Mouse (Mus musculus) midbrain, embryonic 10.5 days (tissue): Measurements from ENCODE around the gene Unk. TPM values are rescaled to one million over a fixed set of nuclear protein-coding genes. Genes with fewer than 3 reads are reported as not detected.

ENCODE experiments used
- DNase-seq: peaks from one replicate; pipeline ENCODE4 v3.0.0-alpha.2; 2017; ENCODE audit warnings: low spot score
- H3K27ac ChIP-seq: fragments of 300-500 bp; sonication (generic); replicated peaks from 2 replicates; pipeline ENCODE4 v1.5.1; 2016; ENCODE audit warnings: mild to moderate bottlenecking
- H3K27me3 ChIP-seq: fragments of 300-500 bp; sonication (generic); 2 replicates; pipeline ENCODE4 v1.6.1; 2016; ENCODE audit warnings: low read depth, mild to moderate bottlenecking; ENCODE audit not compliant: poor library complexity, severe bottlenecking
- H3K36me3 ChIP-seq: fragments of 300-500 bp; sonication (generic); 2 replicates; pipeline ENCODE4 v1.6.1; 2016; ENCODE audit warnings: mild to moderate bottlenecking, moderate library complexity
- H3K4me1 ChIP-seq: fragments of 300-500 bp; sonication (generic); 2 replicates; pipeline ENCODE4 v1.6.1; 2016
- H3K4me3 ChIP-seq: fragments of 300-500 bp; sonication (generic); 2 replicates; pipeline ENCODE4 v1.5.1; 2016; ENCODE audit warnings: mild to moderate bottlenecking, moderate library complexity
- H3K9me3 ChIP-seq: fragments of 300-500 bp; sonication (generic); replicated peaks from 2 replicates; pipeline ENCODE4 v1.6.1; 2016; ENCODE audit warnings: mild to moderate bottlenecking
- WGBS: fragments of 180-500 bp; shearing (Covaris S2); methylation state at CpG from one replicate; pipeline ENCODE4 v1.1.7; 2016; 5-methylcytosine and 5-hydroxymethylcytosine counted together
- polyA plus RNA-seq: library from polyadenylated mRNA; unstranded; fragments of >200 nt; fragmentation: Nextera tagmentation; extraction: Ambion mirVana; gene quantifications from 2 replicates; pipeline ENCODE4 v1.2.1, GENCODE M21; 2016

Unk gene
- polyA plus RNA-seq, 1 experiment from 2014 or later: 46.4 TPM

DNA sequence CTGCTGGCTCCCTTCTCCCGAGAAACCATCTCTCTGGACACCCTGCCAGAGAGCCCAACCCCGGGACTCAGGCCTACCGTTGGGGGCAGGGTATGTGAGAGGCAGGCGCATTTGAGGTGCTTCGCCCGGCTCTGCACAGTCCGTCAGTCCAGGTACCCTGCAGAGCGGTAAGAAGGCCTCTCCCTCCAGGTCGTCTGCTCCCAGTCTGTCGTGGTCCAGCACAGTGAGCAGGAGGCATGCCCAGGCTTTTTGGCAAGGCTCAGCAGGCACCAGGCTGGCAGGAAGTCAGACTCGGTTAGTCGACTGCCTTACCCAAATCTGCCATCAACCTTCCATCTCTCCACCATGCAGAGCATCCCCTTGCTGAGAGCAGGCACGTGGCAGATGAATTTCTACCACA, 33.4 kb downstream of the Unk start:
- no peaks in the 10 kb centered on the region for H3K27me3 ChIP-seq
- DNase-seq: no peak
- H3K9me3 ChIP-seq: no peaks in the 10 kb centered on the region
- WGBS: 68% methylated on average over 13 of the region's 13 CpGs
- H3K36me3 ChIP-seq: peaks cover 41% of the 10 kb centered on the region
- peaks cover 22% of the 10 kb centered on the region for H3K4me1 ChIP-seq
- no peak overlapping the region for H3K4me3 ChIP-seq
- H3K27ac ChIP-seq: no peak overlapping the region

DNA sequence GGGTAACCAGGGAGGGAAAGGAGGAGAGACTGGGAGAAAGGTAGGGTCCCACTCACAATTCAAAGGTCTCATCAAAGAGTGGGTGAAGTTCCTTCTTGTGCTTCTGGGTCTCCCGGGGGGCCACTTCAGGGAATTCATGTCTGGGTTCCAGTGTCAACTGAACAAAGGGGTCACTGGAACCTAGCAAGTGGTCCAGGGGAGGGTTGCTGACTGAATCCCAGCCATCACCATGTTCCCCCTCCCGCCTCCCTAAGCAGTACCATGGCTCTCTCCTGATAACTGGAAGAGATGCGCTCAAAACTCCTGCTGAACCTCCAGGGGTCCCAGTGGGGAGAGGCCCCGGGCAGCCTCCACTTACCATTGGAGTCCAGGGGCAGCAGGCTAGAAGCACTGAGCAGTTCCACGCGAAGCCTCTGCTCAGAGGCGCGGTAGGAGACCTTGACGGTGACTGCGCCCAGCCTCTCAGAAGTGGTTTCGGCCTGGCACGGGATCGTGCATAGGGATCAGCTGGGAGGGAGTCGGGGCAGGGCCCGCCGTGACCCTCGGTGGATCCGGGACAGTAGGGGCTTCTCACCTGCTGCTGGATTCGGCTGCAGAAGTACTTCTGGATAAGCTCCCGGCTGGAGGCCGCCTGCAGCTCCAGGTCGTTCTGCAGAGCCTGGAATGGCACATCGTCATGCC, 34.2 kb downstream of the Unk start:
- H3K9me3 ChIP-seq: no peaks in the 10 kb centered on the region
- no peaks in the 10 kb centered on the region for H3K27me3 ChIP-seq
- H3K36me3 ChIP-seq: peaks cover 34% of the 10 kb centered on the region
- H3K27ac ChIP-seq: peak overlapping the region; percentile 46
- WGBS: 65% methylated on average over 23 of the region's 23 CpGs
- no peak for DNase-seq
- peaks cover 22% of the 10 kb centered on the region for H3K4me1 ChIP-seq
- H3K4me3 ChIP-seq: no peak overlapping the region

DNA sequence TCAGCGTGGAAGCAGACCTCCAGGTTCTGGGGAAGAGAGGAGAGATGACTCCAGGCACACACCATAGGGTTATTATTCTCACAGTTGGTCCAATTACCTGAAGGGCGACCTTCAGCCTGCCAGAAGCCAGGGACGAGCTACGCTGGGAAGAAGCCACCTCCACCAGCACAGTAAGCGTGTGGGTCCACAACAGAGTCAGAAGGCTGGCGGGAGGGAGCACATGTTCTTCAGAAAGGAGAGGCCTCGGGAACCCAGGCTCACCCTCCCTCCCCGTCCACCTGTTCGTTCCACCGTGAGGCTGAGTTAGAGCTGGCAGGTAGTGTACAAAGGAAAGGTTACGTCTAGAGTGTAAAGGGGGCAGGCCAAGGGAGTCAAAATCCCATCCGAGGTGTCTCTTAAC, 35.2 kb downstream of the Unk start:
- no peak overlapping the region for H3K4me3 ChIP-seq
- 89% methylated on average over 12 of the region's 12 CpGs for WGBS
- peaks cover 24% of the 10 kb centered on the region for H3K36me3 ChIP-seq
- no peak overlapping the region for H3K27ac ChIP-seq
- DNase-seq: no peak
- H3K9me3 ChIP-seq: no peaks in the 10 kb centered on the region
- peaks cover 22% of the 10 kb centered on the region for H3K4me1 ChIP-seq
- no peaks in the 10 kb centered on the region for H3K27me3 ChIP-seq

GRCm38 (mm10) chr11:116071510-116071909, 41.4 kb downstream of the Unk start:
- no peaks in the 10 kb centered on the region for H3K36me3 ChIP-seq
- no peak overlapping the region for H3K27ac ChIP-seq
- 65% methylated on average over 5 of the region's 5 CpGs for WGBS
- no peaks in the 10 kb centered on the region for H3K27me3 ChIP-seq
- H3K4me1 ChIP-seq: peaks cover 15% of the 10 kb centered on the region
- no peaks in the 10 kb centered on the region for H3K9me3 ChIP-seq
- no peak overlapping the region for H3K4me3 ChIP-seq
- no peak for DNase-seq

DNA sequence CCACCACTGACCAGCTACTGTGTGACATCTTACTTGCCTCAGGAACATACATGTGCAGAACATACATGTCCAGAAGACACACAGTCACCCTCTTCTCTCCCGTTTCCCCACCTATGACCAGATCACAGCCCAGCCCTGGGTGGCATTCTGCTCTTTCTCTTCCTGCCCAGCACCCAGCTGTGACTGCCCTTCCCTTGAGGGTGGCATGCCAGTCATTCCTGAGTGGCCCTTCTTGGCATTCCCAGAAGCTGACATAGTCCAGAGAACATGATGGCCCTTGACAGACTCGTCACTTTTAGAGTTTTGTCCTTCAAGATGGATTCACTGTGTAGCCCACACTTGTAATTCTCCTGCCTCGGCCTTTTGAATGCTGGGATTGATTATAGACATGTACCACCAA, 42.5 kb downstream of the Unk start:
- Histone ChIP-seq H3K4me1 (peaks cover 26% of the 10 kb centered on the region), H3K27ac (no peak overlapping the region), H3K9me3 (no peaks in the 10 kb centered on the region), H3K4me3 (no peak overlapping the region), H3K36me3 (no peaks in the 10 kb centered on the region), H3K27me3 (no peaks in the 10 kb centered on the region; the same call in 1 of the 2 replicates)
- no peak for DNase-seq
- WGBS: 84% methylated on average over 3 of the region's 3 CpGs

GRCm38 (mm10) chr11:116074436-116074991, 44.4 kb downstream of the Unk start:
- WGBS: 68% methylated on average over 7 of the region's 7 CpGs
- no peak for DNase-seq
- no peaks in the 10 kb centered on the region for H3K9me3 ChIP-seq
- H3K27ac ChIP-seq: 0 out of 2 replicates have a peak overlapping the region, but pooled peaks have one; percentile 6
- H3K27me3 ChIP-seq: no peaks in the 10 kb centered on the region; the same call in 1 of the 2 replicates
- peaks cover 9% of the 10 kb centered on the region for H3K36me3 ChIP-seq
- H3K4me1 ChIP-seq: peaks cover 45% of the 10 kb centered on the region
- no peak overlapping the region for H3K4me3 ChIP-seq

DNA sequence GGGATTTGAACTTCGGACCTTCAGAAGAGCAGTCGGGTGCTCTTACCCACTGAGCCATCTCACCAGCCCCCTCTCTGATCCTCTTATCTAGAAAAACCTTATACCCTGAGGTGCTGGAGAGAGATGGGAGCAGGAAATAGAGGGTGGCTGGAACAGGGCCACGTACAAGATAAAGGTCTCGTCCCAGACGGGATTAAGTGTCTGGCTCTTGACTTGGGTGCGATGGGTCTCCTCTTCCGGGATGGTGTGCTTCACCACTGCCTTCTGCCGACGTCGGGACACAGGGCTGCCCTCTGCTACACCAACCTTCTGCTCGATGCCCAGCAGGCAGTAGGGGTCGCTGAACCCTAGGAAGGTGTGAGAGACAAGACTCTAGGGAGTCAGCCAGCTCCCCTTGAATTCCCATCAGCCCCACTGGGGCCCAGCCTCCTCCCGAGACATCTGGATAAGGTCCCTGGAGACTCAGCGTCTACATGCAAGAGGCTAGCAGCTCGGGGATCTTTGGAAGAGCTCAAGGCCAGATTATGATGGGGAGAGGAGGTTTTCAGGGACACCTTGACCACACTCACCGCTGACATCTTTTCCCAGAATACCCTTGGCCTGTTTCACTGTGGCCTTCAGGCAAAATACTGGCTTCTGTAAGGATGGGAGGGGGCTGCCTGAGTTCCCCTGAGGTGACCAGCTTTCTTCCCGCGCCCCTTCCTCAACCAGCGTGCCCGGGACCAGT, 45.6 kb downstream of the Unk start:
- Histone ChIP-seq H3K4me3 (peak overlapping the region; percentile 12; the same call in 1 of the 2 replicates), H3K36me3 (peaks cover 20% of the 10 kb centered on the region), H3K4me1 (peaks cover 57% of the 10 kb centered on the region), H3K27me3 (no peaks in the 10 kb centered on the region; the same call in 1 of the 2 replicates), H3K27ac (peak overlapping the region; percentile 88), H3K9me3 (no peaks in the 10 kb centered on the region)
- no peak for DNase-seq
- 62% methylated on average over 20 of the region's 20 CpGs for WGBS

DNA sequence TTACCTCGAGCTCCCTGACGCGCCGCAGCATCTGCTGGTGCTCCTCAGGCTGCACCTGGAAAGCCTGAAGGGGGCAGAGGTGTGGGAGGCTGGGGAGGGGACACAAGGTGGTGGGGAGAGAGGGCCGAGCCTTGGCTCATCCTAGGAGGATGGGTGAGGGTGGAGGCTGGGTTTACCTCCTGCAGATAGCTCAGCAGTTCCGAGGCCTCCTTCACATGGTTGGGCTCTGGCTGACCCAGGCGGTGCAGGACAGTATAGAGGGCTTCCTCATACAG, 46.1 kb downstream of the Unk start:
- H3K27me3 ChIP-seq: no peaks in the 10 kb centered on the region; the same call in 1 of the 2 replicates
- H3K4me1 ChIP-seq: peaks cover 60% of the 10 kb centered on the region
- no peaks in the 10 kb centered on the region for H3K9me3 ChIP-seq
- H3K36me3 ChIP-seq: peaks cover 25% of the 10 kb centered on the region
- 68% methylated on average over 7 of the region's 7 CpGs for WGBS
- H3K27ac ChIP-seq: peak overlapping the region; percentile 88
- peak overlapping the region; percentile 12; the same call in 1 of the 2 replicates for H3K4me3 ChIP-seq
- DNase-seq: no peak

GRCm38 (mm10) chr11:116076836-116077235, 46.7 kb downstream of the Unk start:
- DNase-seq: no peak
- 89% methylated on average over 7 of the region's 7 CpGs for WGBS
- Histone ChIP-seq H3K36me3 (peaks cover 32% of the 10 kb centered on the region), H3K4me1 (peaks cover 65% of the 10 kb centered on the region), H3K27ac (peak overlapping the region; percentile 88), H3K4me3 (peak overlapping the region; percentile 49; the same call in 1 of the 2 replicates), H3K27me3 (no peaks in the 10 kb centered on the region; the same call in 1 of the 2 replicates), H3K9me3 (no peaks in the 10 kb centered on the region)

GRCm38 (mm10) chr11:116077446-116078204, 47.5 kb downstream of the Unk start, which contains the start of gene Unc13d:
Unc13d (minus strand) TSS chr11:116077961.
- Histone ChIP-seq H3K4me1 (peaks cover 65% of the 10 kb centered on the region), H3K27ac (peak within 1 kb of the TSS; percentile 88), H3K27me3 (no peaks in the 10 kb centered on the region; the same call in 1 of the 2 replicates), H3K36me3 (peaks cover 40% of the 10 kb centered on the region), H3K9me3 (no peaks in the 10 kb centered on the region), H3K4me3 (peak within 1 kb of the TSS; percentile 49)
- WGBS: 68% methylated on average over 22 of the region's 22 CpGs
- DNase-seq: no peak

GRCm38 (mm10) chr11:116078221-116078620, 48.1 kb downstream of the Unk start:
- peak overlapping the region; percentile 88 for H3K27ac ChIP-seq
- peaks cover 65% of the 10 kb centered on the region for H3K4me1 ChIP-seq
- peak overlapping the region; percentile 49 for H3K4me3 ChIP-seq
- DNase-seq: peak; percentile 69
- H3K36me3 ChIP-seq: peaks cover 44% of the 10 kb centered on the region
- H3K27me3 ChIP-seq: no peaks in the 10 kb centered on the region; the same call in 1 of the 2 replicates
- H3K9me3 ChIP-seq: no peaks in the 10 kb centered on the region
- 13% methylated on average over 16 of the region's 16 CpGs for WGBS

GRCm38 (mm10) chr11:116078676-116079320, 48.7 kb downstream of the Unk start:
- Histone ChIP-seq H3K4me1 (peaks cover 65% of the 10 kb centered on the region), H3K4me3 (peak overlapping the region; percentile 49), H3K9me3 (no peaks in the 10 kb centered on the region), H3K36me3 (peaks cover 50% of the 10 kb centered on the region), H3K27ac (peak overlapping the region; percentile 88), H3K27me3 (no peaks in the 10 kb centered on the region; the same call in 1 of the 2 replicates)
- WGBS: 18% methylated on average over 10 of the region's 10 CpGs
- peak; percentile 67 for DNase-seq
